Mouse (Mus musculus) kidney, adult 18-20 months (tissue): ENCODE data around the gene Gm10097.

Source experiments
- DNase-seq: peaks from one replicate; pipeline ENCODE4 v3.0.0; 2021

Gm10097 gene

DNA sequence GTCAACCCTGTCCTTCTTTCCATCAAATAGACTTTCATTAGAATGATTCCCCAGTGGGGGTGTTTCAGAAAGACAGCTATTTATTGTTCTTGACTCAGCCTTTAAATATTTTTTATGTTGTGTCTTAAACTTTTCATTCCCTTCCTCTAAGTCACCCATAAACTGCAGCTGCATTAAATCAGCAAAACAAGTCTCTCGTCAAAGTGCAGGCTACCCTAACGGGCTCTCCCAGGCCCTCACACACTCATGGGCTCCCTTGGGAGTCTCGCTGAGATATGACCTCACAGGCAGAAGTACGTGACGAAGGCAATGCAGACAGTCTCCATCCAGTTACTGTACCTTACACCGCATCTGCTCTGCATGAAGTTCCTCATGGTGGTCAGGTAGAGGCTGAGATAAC is 17.3 kb downstream of the Gm10097 start:
- DNase-seq = no peak

DNA sequence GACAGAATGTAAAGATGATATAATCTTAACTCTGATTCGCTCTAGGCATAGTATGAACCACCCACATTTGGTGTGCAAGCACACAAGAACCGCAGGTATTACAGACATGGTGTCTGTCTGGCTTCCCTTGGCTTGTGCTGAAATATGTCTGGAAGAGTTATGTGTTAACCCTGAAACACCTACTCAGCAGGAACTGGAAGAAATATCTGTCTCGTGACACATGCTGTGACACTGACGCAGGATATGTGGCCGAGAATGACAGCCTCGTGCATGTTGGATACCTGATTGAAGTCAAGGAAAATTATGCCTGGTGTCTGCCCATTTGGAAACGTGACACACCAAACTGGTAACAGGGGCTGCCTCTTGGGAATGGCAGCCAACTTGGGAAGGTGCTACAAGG is 18.3 kb downstream of the Gm10097 start:
- no peak for DNase-seq

DNA sequence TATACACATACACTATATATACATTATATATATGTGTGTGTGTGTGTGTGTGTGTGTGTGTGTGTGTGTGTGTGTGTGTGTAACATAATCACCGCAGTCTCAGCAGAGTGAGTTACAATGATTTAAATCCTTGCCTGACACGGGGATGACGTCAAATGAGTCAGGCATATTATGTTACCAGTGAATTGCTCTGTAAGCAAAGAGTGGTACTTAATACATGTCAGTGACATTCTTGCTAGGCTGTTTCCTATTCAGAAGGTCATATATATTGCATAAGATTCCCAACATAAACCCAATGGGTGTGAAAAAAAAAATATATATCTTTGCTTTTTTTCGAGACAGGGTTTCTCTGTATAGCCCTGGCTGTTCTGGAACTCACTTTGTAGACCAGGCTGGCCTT is 20.1 kb downstream of the Gm10097 start:
- no peak for DNase-seq

DNA sequence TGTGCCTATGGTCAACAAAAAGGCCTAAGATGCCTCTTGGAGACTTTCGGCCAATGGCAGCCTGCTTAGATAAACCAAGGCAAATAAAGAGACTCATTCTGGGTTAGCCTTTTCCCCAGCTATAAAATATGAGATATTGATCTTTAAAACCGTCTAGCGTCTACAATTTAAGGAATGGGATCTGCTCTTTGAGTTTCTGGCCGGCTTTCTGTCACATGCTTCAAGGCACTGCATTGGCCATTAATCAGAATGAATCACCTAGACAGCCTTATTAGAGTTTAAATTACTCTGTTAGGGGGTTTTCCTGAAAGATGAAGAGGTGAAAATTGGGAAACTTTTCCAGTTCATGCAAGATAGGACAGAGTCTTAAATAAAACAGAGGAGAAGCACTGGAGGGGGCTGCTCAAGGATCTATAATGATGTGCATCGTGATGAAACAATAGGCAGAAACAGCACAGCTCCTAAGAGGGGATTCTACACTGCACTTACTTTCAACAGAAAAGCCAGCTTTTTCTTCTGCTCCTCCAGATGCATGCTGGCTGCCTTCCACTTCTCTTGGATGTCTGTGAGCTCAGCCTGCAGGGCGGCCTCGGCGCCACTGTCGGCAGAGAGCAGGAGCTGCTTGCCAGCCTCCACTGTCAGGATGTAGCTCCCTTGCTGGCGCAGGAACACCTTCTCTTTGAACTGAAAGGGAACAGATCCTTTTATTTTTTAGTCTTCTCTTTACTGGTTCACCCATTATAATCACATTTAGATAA is 28.2 kb downstream of the Gm10097 start:
- no peak for DNase-seq

DNA sequence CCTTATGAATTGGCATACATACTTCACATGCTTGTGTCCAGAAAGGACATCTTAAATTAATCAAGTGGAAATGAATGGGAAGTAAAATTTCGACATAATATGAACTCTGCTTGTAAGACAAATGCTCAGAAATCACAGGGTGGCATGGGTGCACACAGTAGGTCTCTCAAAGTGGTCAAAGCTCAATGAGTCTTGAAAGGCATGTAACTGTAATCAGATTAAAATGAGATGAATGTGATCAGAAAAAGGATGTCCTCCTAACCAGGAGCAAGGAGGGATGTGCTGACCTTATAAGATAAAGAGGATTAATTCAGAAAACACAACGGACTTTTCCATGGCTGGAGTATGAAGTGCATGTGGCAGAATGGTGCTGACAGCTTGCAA is 28.8 kb downstream of the Gm10097 start:
- no peak for DNase-seq

DNA sequence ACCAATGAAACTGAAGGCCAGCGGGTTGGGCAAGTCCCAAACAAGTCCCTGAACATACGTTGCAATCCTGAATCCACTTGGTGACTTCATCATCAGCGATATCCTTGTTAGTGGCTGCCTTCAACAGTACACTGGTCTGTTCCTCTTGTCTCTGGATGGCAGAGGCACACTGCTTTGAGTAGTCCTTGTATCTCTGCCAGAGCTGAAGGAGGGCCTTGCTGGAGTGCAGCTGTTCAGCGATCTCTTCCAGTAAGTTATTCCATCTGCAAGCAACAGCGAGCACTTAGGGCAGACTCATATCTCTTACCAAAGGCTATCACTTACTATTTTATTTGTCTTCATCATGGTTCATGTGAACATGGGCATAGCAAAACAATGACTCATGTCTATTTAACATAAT is 41.8 kb downstream of the Gm10097 start:
- DNase-seq = no peak

DNA sequence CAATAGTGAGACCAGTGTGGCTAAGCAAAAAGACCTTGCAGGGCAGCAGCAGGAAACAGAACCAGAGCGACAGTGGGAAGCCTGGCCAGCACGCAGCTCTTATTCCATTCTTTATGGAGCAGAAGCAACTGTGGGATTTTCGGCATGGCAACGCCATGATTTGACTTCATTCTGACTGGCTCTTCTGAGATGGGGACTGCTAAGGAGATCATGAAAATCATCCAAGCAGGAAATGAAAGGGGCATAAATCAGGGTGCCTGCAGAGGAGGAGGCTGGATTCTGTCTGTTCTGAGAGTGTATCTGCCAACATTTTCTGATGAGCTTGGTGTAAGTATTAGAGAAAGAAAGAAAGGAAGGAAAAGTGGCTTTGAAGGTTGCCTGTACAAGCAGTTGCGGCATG is 47.2 kb downstream of the Gm10097 start:
- no peak for DNase-seq

DNA sequence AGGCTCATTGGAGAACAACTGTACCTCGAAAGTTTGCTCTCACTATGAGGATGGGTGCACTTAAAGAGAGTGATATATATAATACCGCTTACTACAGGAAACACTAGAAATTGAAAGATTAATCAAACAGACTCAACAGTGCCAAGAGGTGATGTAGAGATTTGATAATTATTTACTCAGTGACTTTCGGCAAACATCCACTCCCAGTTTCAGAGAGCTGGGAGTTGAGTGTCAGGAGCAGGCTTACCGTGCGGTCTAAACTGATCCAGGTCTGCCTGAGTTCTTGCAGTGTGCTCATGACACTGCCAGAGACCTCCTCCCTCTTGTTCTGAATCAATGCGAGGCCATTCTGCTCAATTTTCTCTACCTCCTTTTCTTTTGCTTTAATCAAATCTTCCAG is 47.7 kb downstream of the Gm10097 start:
- DNase-seq = no peak
